Mouse (Mus musculus): Measurements from ENCODE around the gene Itga1. TPM values are rescaled to one million over a fixed set of nuclear protein-coding genes. Genes with fewer than 3 reads are reported as not detected.

Gene Itga1
- polyA plus RNA-seq, 2 experiments: 4.5 to 8.4 TPM

- 78% methylated on average over 1 of the region's 1 CpGs for WGBS
- DNase-seq (ENCODE audit: low spot score): no peak
- Histone ChIP-seq H3K36me3 (ENCODE audit: control insufficient read depth, insufficient read depth, low read length) (no peaks in the 10 kb centered on the region), H3K27me3 (ENCODE audit: control insufficient read depth, insufficient read depth, low read length) (no peaks in the 10 kb centered on the region), H3K4me1 (ENCODE audit: control insufficient read depth, insufficient read depth, low read length) (no peaks in the 10 kb centered on the region), H3K27ac (replicated peaks; ENCODE audit: low read depth, low read length) (no peak overlapping the region), H3K9ac (ENCODE audit: low read depth, low read length, severe bottlenecking) (no peak overlapping the region), H3K4me3 (replicated peaks; ENCODE audit: low read length) (no peak overlapping the region), H3K9me3 (ENCODE audit: control insufficient read depth, low read length) (no peaks in the 10 kb centered on the region), H3K4me2 (replicated peaks; ENCODE audit: low read depth, low read length, severe bottlenecking) (no peak overlapping the region)
- no peak for ATAC-seq (ENCODE audit: low FRiP score, low read depth)
- TF ChIP-seq POLR2A (IDR thresholded peaks at IDR 0.05; ENCODE audit: borderline replicate concordance, extremely low read depth, insufficient read depth, insufficient read length): no peak
These were observed 117.1 kb downstream of the Itga1 start for GRCm38 (mm10) chr13:114984658-114985057.

- WGBS: 72% methylated on average over 7 of the region's 7 CpGs
- Histone ChIP-seq H3K4me1 (ENCODE audit: control insufficient read depth, insufficient read depth, low read length) (no peaks in the 10 kb centered on the region), H3K27ac (replicated peaks; ENCODE audit: low read depth, low read length) (no peak overlapping the region), H3K9ac (ENCODE audit: low read depth, low read length, severe bottlenecking) (no peak overlapping the region), H3K36me3 (ENCODE audit: control insufficient read depth, insufficient read depth, low read length) (no peaks in the 10 kb centered on the region), H3K4me2 (replicated peaks; ENCODE audit: low read depth, low read length, severe bottlenecking) (no peak overlapping the region), H3K4me3 (replicated peaks; ENCODE audit: low read length) (no peak overlapping the region), H3K9me3 (ENCODE audit: control insufficient read depth, low read length) (no peaks in the 10 kb centered on the region), H3K27me3 (ENCODE audit: control insufficient read depth, insufficient read depth, low read length) (no peaks in the 10 kb centered on the region)
- ATAC-seq (ENCODE audit: low FRiP score, low read depth): no peak
- TF ChIP-seq POLR2A (IDR thresholded peaks at IDR 0.05; ENCODE audit: borderline replicate concordance, extremely low read depth, insufficient read depth, insufficient read length): no peak
- no peak for DNase-seq (ENCODE audit: low spot score)
These were observed 118.6 kb downstream of the Itga1 start for GRCm38 (mm10) chr13:114983116-114983515.

- Histone ChIP-seq H3K36me3 (ENCODE audit: control insufficient read depth, insufficient read depth, low read length) (no peaks in the 10 kb centered on the region), H3K27me3 (ENCODE audit: control insufficient read depth, insufficient read depth, low read length) (no peaks in the 10 kb centered on the region), H3K27ac (replicated peaks; ENCODE audit: low read depth, low read length) (no peak overlapping the region), H3K9me3 (ENCODE audit: control insufficient read depth, low read length) (no peaks in the 10 kb centered on the region), H3K4me3 (replicated peaks; ENCODE audit: low read length) (no peak overlapping the region), H3K4me2 (replicated peaks; ENCODE audit: low read depth, low read length, severe bottlenecking) (no peak overlapping the region), H3K4me1 (ENCODE audit: control insufficient read depth, insufficient read depth, low read length) (no peaks in the 10 kb centered on the region), H3K9ac (ENCODE audit: low read depth, low read length, severe bottlenecking) (no peak overlapping the region)
- no peak for TF ChIP-seq POLR2A (IDR thresholded peaks at IDR 0.05; ENCODE audit: borderline replicate concordance, extremely low read depth, insufficient read depth, insufficient read length)
- ATAC-seq (ENCODE audit: low FRiP score, low read depth): no peak
- DNase-seq (ENCODE audit: low spot score): no peak
- WGBS: 52% methylated on average over 10 of the region's 10 CpGs
These were observed 120.8 kb downstream of the Itga1 start for GRCm38 (mm10) chr13:114980831-114981419.

- no peak for DNase-seq (ENCODE audit: low spot score)
These were observed 127.2 kb downstream of the Itga1 start for GRCm38 (mm10) chr13:114974484-114975042.

GRCm38 (mm10) chr13:114971905-114972304 is 129.9 kb downstream of the Itga1 start:
- H3K4me1 ChIP-seq (ENCODE audit: control insufficient read depth, insufficient read depth, low read length): no peaks in the 10 kb centered on the region
- H3K9ac ChIP-seq (ENCODE audit: low read depth, low read length, severe bottlenecking): no peak overlapping the region
- no peaks in the 10 kb centered on the region for H3K27me3 ChIP-seq (ENCODE audit: control insufficient read depth, insufficient read depth, low read length)
- no peaks in the 10 kb centered on the region for H3K9me3 ChIP-seq (ENCODE audit: control insufficient read depth, low read length)
- no peak for ATAC-seq (ENCODE audit: low FRiP score, low read depth)
- no peaks in the 10 kb centered on the region for H3K36me3 ChIP-seq (ENCODE audit: control insufficient read depth, insufficient read depth, low read length)
- H3K4me3 ChIP-seq (replicated peaks; ENCODE audit: low read length): no peak overlapping the region
- TF ChIP-seq POLR2A (IDR thresholded peaks at IDR 0.05; ENCODE audit: borderline replicate concordance, extremely low read depth, insufficient read depth, insufficient read length): no peak
- H3K4me2 ChIP-seq (replicated peaks; ENCODE audit: low read depth, low read length, severe bottlenecking): no peak overlapping the region
- DNase-seq (ENCODE audit: low spot score): no peak
- no peak overlapping the region for H3K27ac ChIP-seq (replicated peaks; ENCODE audit: low read depth, low read length)
- WGBS: 86% methylated on average over 3 of the region's 3 CpGs

More at GRCm38 (mm10) chr13:114974484-114975042, 127.2 kb downstream of the Itga1 start:
- H3K27ac ChIP-seq (replicated peaks; ENCODE audit: low read depth, low read length): no peak overlapping the region
- no peak for ATAC-seq (ENCODE audit: low FRiP score, low read depth)
- TF ChIP-seq POLR2A (IDR thresholded peaks at IDR 0.05; ENCODE audit: borderline replicate concordance, extremely low read depth, insufficient read depth, insufficient read length): no peak
- no peaks in the 10 kb centered on the region for H3K36me3 ChIP-seq (ENCODE audit: control insufficient read depth, insufficient read depth, low read length)
- no peaks in the 10 kb centered on the region for H3K9me3 ChIP-seq (ENCODE audit: control insufficient read depth, low read length)
- no peak overlapping the region for H3K4me3 ChIP-seq (replicated peaks; ENCODE audit: low read length)
- H3K4me2 ChIP-seq (replicated peaks; ENCODE audit: low read depth, low read length, severe bottlenecking): no peak overlapping the region
- no peaks in the 10 kb centered on the region for H3K4me1 ChIP-seq (ENCODE audit: control insufficient read depth, insufficient read depth, low read length)
- H3K9ac ChIP-seq (ENCODE audit: low read depth, low read length, severe bottlenecking): no peak overlapping the region
- H3K27me3 ChIP-seq (ENCODE audit: control insufficient read depth, insufficient read depth, low read length): no peaks in the 10 kb centered on the region
- WGBS: 83% methylated on average over 6 of the region's 6 CpGs
